Mouse (Mus musculus) embryonic facial prominence, embryonic 14.5 days (tissue): ENCODE results near the gene Plekhg4. TPM values are rescaled to one million over a fixed set of nuclear protein-coding genes. Genes with fewer than 3 reads are reported as not detected.

Source experiments
- ATAC-seq: fragments of 200-750 bp; cut with Nextera tagmentation; 2 replicates; pipeline ENCODE4 v1.8.0; 2017; ENCODE audit warnings: low read depth, moderate number of reproducible peaks, moderate TSS enrichment
- DNase-seq: peaks from one replicate; pipeline ENCODE4 v3.0.0-alpha.2; 2015; ENCODE audit warnings: low spot score
- H3K27ac ChIP-seq: fragments of 300-500 bp; sonication (generic); replicated peaks from 2 replicates; pipeline ENCODE4 v1.5.1; 2014; ENCODE audit warnings: low read depth, mild to moderate bottlenecking, low read length, moderate library complexity
- H3K27me3 ChIP-seq: fragments of 300-500 bp; sonication (generic); replicated peaks from 2 replicates; pipeline ENCODE4 v1.6.1; 2014; ENCODE audit warnings: low read length; ENCODE audit not compliant: control insufficient read depth, insufficient read depth
- H3K36me3 ChIP-seq: fragments of 300-500 bp; sonication (generic); 2 replicates; pipeline ENCODE4 v1.6.1; 2014; ENCODE audit warnings: low read length, mixed read lengths; ENCODE audit not compliant: control insufficient read depth, insufficient read depth
- H3K4me1 ChIP-seq: fragments of 300-500 bp; sonication (generic); 2 replicates; pipeline ENCODE4 v1.6.1; 2014; ENCODE audit warnings: antibody characterized with exemption, low read length; ENCODE audit not compliant: control insufficient read depth, insufficient read depth
- H3K4me2 ChIP-seq: fragments of 300-500 bp; sonication (generic); 2 replicates; pipeline ENCODE4 v1.6.1; 2014; ENCODE audit warnings: low read depth, mild to moderate bottlenecking, low read length, moderate library complexity, mixed read lengths
- H3K4me3 ChIP-seq: fragments of 300-500 bp; sonication (generic); 2 replicates; pipeline ENCODE4 v1.5.1; 2014; ENCODE audit warnings: low read depth, mild to moderate bottlenecking, low read length
- H3K9ac ChIP-seq: fragments of 300-500 bp; sonication (generic); 2 replicates; pipeline ENCODE4 v1.6.1; 2014; ENCODE audit warnings: low read depth, mild to moderate bottlenecking, low read length, moderate library complexity, mixed read lengths
- H3K9me3 ChIP-seq: fragments of 300-500 bp; sonication (generic); 2 replicates; pipeline ENCODE4 v1.6.1; 2016; ENCODE audit warnings: low read length; ENCODE audit not compliant: control insufficient read depth
- WGBS: fragments of 180-500 bp; shearing (Covaris S2); extraction: QIAGEN DNeasy Blood & Tissue Kit; methylation state at CpG from one replicate; pipeline ENCODE4 v1.1.7; 2014; 5-methylcytosine and 5-hydroxymethylcytosine counted together
- polyA plus RNA-seq: library from polyadenylated mRNA; unstranded; fragments of >200 nt; fragmentation: Nextera tagmentation; extraction: Ambion mirVana; gene quantifications from 2 replicates; pipeline ENCODE4 v1.2.1, GENCODE M21; 2014

The Plekhg4 gene
- polyA plus RNA-seq, 1 experiment from 2014 or later = 0.25 TPM

DNA sequence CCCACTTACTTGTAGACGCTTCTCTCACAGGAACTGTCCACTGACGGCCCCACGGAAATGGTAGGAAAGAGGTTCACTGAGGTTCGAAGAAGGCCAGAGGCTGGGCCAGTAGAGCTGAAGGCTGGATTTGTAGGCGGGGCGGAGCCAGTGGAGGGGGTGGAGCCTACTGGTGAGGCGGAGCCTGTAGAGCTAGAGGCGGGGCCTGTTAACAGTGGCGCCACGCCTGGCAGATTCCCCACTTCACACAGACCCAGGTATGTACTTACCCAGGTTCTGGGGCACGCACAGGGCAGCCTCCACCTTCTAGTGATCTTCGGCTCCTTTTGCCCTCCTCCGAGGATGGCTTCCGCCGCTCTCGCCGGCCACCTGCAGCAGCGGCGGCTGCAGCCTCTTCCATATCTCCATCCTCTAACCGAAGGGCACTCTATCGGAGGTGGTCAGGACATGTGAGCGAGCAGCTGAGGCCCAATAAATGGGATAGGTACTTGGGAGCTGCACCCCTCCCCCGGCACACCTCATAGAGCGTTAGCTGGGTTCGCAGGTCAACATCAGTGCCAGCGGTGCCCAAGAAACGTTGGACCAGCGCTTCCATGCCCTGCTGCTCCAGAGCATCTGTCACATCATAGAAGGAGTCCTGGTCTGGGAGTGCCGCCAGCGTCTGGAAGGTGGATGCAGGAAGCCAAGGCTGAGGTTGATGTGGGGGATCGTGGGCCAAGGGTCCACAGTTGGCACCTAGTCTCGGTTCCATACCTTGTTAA is 36.5 kb upstream of the Plekhg4 start:
- 67% methylated on average over 31 of the region's 32 CpGs for WGBS
- H3K9me3 ChIP-seq = no peaks in the 10 kb centered on the region
- H3K36me3 ChIP-seq = peaks cover 53% of the 10 kb centered on the region
- no peak overlapping the region for H3K27ac ChIP-seq
- no peak overlapping the region for H3K4me3 ChIP-seq
- no peak for DNase-seq
- H3K4me2 ChIP-seq = no peak overlapping the region
- no peaks in the 10 kb centered on the region for H3K27me3 ChIP-seq
- H3K9ac ChIP-seq = no peak overlapping the region
- no peaks in the 10 kb centered on the region; the same call in 1 of the 2 replicates for H3K4me1 ChIP-seq
- ATAC-seq = no peak

DNA sequence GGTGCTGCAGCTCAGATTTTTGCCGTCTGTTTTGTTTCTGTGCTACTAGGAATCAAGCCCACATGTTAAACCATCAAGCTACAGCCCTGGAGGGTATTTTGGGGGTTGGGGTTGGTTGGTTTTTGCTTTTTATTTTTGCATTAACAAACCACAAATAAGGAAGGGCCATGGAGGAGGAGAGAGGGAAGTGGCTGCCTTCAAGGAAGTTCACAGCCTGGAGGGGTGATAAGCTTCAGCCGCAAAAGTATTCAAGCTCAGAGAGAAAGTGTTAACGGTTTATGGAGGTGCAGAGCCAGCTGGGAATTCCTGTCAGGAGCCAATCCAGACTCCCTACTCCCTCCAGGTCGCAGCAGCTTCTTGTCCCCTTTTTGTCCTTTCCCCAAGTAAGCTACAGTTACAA is 34.1 kb upstream of the Plekhg4 start:
- ATAC-seq (no peak), DNase-seq (no peak)
- Histone ChIP-seq H3K9me3 (no peaks in the 10 kb centered on the region), H3K4me1 (no peaks in the 10 kb centered on the region; the same call in 1 of the 2 replicates), H3K4me2 (no peak overlapping the region), H3K27ac (no peak overlapping the region), H3K27me3 (no peaks in the 10 kb centered on the region), H3K36me3 (peaks cover 29% of the 10 kb centered on the region), H3K9ac (peak overlapping the region; percentile 49; the same call in 1 of the 2 replicates), H3K4me3 (no peak overlapping the region)
- WGBS = 23% methylated on average over 4 of the region's 4 CpGs

DNA sequence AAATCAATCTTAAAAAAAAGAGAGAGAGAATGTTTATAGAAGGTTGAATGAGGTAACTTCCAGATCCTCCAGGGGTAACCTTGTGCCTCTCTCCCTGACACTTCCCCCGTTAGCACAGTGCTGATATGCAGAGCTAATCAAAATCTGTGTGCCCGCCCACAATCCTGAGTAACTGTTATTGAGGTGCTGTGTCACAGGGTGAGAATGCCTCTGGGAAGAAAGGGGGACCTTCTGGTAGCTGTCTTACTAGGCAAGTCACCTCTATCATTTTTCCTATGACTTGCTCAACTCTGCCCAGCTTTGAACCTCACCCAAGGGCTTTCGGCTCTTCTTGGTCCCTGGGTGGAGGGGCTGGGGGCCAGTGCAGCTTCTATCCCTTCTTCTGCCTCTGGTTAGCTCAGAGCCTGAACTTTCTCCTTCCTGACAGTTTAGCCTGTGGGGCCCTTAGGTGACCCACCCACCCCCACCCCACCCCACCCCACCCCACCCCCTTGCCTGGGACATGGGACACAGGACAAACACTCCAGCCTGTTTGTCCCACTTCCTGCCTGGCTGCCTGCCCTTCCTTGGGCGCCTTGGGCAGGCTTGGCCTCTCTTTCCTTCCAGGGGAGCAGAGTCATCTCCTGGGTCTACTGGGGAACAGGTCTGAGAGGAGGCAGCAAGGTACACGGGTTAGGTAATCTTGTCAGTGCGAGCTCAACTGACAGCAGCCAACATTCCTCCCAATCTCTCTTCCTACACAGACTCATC is 33.0 kb upstream of the Plekhg4 start:
- no peak overlapping the region for H3K4me3 ChIP-seq
- no peak overlapping the region for H3K4me2 ChIP-seq
- 80% methylated on average over 6 of the region's 6 CpGs for WGBS
- H3K27me3 ChIP-seq = no peaks in the 10 kb centered on the region
- peaks cover 19% of the 10 kb centered on the region for H3K36me3 ChIP-seq
- H3K4me1 ChIP-seq = peaks cover 2% of the 10 kb centered on the region; the same call in 1 of the 2 replicates
- no peak overlapping the region for H3K27ac ChIP-seq
- no peak overlapping the region for H3K9ac ChIP-seq
- ATAC-seq = no peak
- DNase-seq = no peak
- H3K9me3 ChIP-seq = no peaks in the 10 kb centered on the region

DNA sequence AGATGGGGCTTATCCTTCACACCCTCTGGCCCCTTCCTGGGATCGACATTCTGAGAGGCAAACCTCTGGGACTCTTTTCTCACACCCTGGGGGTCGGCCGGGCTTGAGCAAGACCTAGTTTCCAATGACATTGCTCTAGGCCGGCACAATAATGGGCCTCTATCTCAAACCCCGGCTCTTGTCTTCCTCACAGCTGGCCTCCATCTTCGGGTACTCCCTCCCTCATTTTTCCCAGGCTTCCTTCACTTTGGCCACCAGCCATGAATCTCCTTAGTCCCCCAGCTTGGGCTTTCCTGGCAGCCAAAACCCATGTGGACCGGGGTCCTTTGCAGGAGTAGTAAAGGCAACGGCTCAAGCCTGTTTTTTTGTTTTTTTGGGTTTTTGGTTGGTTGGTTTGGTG is 31.7 kb upstream of the Plekhg4 start:
- Histone ChIP-seq H3K36me3 (peaks cover 8% of the 10 kb centered on the region), H3K9ac (no peak overlapping the region), H3K27ac (no peak overlapping the region), H3K4me3 (no peak overlapping the region), H3K27me3 (no peaks in the 10 kb centered on the region), H3K4me1 (peaks cover 16% of the 10 kb centered on the region), H3K4me2 (no peak overlapping the region), H3K9me3 (no peaks in the 10 kb centered on the region)
- DNase-seq = peak; percentile 52
- ATAC-seq = no peak
- WGBS = 21% methylated on average over 7 of the region's 8 CpGs

DNA sequence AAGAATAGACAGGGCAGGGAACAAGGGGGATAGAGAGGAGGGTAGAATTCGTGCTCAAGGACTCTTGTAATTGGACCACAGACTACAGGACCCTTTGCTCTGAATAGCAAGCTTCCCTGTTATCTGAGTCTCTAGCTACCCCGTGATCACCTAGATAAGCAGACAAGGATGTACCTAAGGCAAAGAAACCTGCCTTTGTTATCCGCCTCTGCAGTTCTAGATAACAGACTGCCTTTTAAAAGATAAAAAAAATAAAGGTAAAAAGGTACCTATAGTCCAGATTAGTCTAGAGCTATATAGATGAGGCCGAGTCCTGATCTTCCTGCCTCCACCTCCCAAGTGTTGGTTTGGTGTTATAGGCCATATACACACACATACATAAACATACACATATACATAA is 30.3 kb upstream of the Plekhg4 start:
- DNase-seq (no peak), ATAC-seq (no peak)
- WGBS = 77% methylated on average over 4 of the region's 4 CpGs
- H3K4me3 ChIP-seq = no peak overlapping the region
- peaks cover 21% of the 10 kb centered on the region for H3K4me1 ChIP-seq
- no peak overlapping the region for H3K4me2 ChIP-seq
- H3K9ac ChIP-seq = no peak overlapping the region
- H3K27me3 ChIP-seq = no peaks in the 10 kb centered on the region
- no peak overlapping the region for H3K27ac ChIP-seq
- no peaks in the 10 kb centered on the region for H3K36me3 ChIP-seq
- no peaks in the 10 kb centered on the region for H3K9me3 ChIP-seq

DNA sequence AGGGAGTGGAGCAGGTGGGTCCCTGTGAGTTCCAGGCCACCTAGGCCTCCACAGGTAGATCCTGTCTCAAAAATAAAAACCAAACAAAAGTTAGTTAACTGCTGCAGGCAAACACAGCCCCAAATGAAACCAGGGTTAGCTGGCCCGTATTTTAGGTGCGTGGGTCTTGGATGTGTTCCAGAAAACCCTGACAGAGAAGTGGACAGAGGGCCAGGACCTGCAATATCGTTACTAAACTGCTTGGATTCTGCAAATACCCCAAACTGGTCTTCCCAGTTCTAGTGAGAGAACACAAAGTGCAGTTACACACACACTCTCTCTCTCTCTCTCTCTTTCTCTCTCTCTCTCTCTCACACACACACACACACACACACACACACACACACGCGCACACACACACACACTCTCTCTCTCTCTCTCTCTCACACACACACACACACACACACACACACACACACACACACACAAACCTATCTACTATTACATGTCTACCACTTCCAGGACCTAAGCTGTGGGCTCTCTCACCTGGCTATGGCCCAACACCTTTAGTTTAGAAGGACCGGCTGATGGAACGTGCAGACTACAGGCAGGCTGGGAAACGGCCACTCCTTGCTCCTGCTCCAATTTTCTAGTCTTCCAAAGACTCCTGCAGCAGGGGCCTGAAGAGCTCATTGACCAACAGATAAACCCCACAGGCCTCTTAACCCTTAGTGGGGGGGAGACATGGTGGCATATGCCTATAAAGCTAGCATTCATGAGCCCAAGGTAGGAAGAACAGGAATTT is 29.1 kb upstream of the Plekhg4 start:
- Histone ChIP-seq H3K4me1 (peaks cover 21% of the 10 kb centered on the region), H3K9ac (no peak overlapping the region), H3K27me3 (no peaks in the 10 kb centered on the region), H3K4me3 (no peak overlapping the region), H3K4me2 (0 out of 2 replicates have a peak overlapping the region, but pooled peaks have one; percentile 1), H3K9me3 (no peaks in the 10 kb centered on the region), H3K27ac (no peak overlapping the region), H3K36me3 (no peaks in the 10 kb centered on the region)
- DNase-seq = no peak
- WGBS = 64% methylated on average over 8 of the region's 8 CpGs
- ATAC-seq = no peak

DNA sequence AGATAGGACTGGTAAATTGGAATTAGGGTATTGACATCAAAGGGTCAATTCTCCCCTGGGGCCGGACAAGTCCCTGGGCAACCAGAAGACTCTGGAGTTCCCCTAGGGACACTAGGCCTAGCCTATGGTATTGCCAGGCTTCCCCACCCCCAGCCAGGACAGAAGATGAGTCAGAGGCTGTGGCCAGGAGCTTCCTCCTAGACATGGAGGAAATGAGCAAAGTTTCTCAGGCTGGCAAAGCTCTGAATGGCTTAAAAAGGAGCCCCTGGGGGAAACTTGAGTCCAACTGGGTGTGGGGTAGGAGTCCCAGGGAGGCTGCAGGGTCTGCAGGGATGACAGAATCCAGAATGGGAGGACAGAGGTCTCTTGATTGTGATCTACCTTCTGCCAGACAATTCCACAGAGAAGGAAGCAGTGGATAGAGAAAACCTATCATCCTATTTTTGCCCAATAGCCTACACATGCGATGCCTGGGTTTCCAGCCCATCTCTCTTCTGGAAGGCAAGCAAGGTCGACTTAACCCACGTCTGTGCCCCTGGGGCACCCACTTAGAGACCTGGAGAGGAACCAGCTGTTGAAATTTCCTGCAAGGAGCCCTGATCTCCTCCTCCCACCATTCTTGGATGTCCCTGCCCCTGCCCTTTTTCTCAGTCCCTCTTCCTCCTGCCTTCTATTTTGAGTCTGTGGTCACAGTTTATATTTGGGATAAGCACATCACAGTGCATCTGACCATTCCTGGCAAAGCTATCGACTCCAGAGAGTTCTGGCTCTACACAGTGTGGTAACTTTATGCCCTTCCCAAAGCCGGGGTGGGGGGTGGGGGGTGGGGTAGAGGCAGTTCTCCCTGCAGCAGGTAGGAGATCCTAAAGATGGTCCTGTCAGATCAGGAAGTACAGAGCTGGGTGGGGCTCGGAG is 27.8 kb upstream of the Plekhg4 start:
- H3K27me3 ChIP-seq = no peaks in the 10 kb centered on the region
- peak overlapping the region; percentile 98 for H3K4me2 ChIP-seq
- H3K4me3 ChIP-seq = no peak overlapping the region
- H3K4me1 ChIP-seq = peaks cover 22% of the 10 kb centered on the region
- peak; percentile 53 for DNase-seq
- H3K9me3 ChIP-seq = no peaks in the 10 kb centered on the region
- WGBS = 44% methylated on average over 7 of the region's 7 CpGs
- H3K36me3 ChIP-seq = no peaks in the 10 kb centered on the region
- peak overlapping the region; percentile 30; the same call in 1 of the 2 replicates for H3K9ac ChIP-seq
- peak overlapping the region; percentile 28; the same call in 1 of the 2 replicates for H3K27ac ChIP-seq
- no peak for ATAC-seq
